Mouse (Mus musculus) limb, embryonic 14.5 days (tissue): ENCODE results near the gene Celsr1. TPM values are rescaled to one million over a fixed set of nuclear protein-coding genes. Genes with fewer than 3 reads are reported as not detected.

Experiments used
- ATAC-seq: fragments of 200-750 bp; cut with Nextera tagmentation; 2 replicates; pipeline ENCODE4 v1.8.0; 2017; ENCODE audit warnings: low read depth, moderate number of reproducible peaks, moderate TSS enrichment; ENCODE audit not compliant: low FRiP score
- DNase-seq: peaks from one replicate; pipeline ENCODE4 v3.0.0-alpha.2; 2015; ENCODE audit warnings: low spot score
- H3K27ac ChIP-seq: fragments of 300-500 bp; sonication (generic); replicated peaks from 2 replicates; pipeline ENCODE4 v1.5.1; 2014; ENCODE audit warnings: low read depth, mild to moderate bottlenecking, low read length, moderate library complexity, mixed read lengths
- H3K27me3 ChIP-seq: fragments of 300-500 bp; sonication (generic); 2 replicates; pipeline ENCODE4 v1.6.1; 2014; ENCODE audit warnings: low read length, mixed read lengths; ENCODE audit not compliant: control insufficient read depth, insufficient read depth
- H3K36me3 ChIP-seq: fragments of 300-500 bp; sonication (generic); 2 replicates; pipeline ENCODE4 v1.6.1; 2014; ENCODE audit warnings: mild to moderate bottlenecking, low read length, moderate library complexity, mixed read lengths; ENCODE audit not compliant: control insufficient read depth, insufficient read depth
- H3K4me1 ChIP-seq: fragments of 300-500 bp; sonication (generic); 2 replicates; pipeline ENCODE4 v1.6.1; 2014; ENCODE audit warnings: antibody characterized with exemption, low read length, mixed read lengths; ENCODE audit not compliant: control insufficient read depth, insufficient read depth
- H3K4me2 ChIP-seq: fragments of 300-500 bp; sonication (generic); replicated peaks from 2 replicates; pipeline ENCODE4 v1.6.1; 2014; ENCODE audit warnings: low read depth, mild to moderate bottlenecking, low read length, moderate library complexity; ENCODE audit not compliant: severe bottlenecking
- H3K4me3 ChIP-seq: fragments of 300-500 bp; sonication (generic); replicated peaks from 2 replicates; pipeline ENCODE4 v1.5.1; 2014; ENCODE audit warnings: low read length
- H3K9ac ChIP-seq: fragments of 300-500 bp; sonication (generic); 2 replicates; pipeline ENCODE4 v1.6.1; 2014; ENCODE audit warnings: mild to moderate bottlenecking, low read depth, low read length, moderate library complexity; ENCODE audit not compliant: severe bottlenecking
- H3K9me3 ChIP-seq: fragments of 300-500 bp; sonication (generic); 2 replicates; pipeline ENCODE4 v1.6.1; 2016; ENCODE audit warnings: low read length; ENCODE audit not compliant: control insufficient read depth
- POLR2A ChIP-seq: fragments of 200-500 bp; IDR thresholded peaks from 2 replicates; pipeline ENCODE4 v1.8.0; 2012; ENCODE audit warnings: inconsistent platforms, mild to moderate bottlenecking, moderate library complexity, borderline replicate concordance; ENCODE audit not compliant: insufficient read depth, insufficient read length; ENCODE audit errors: extremely low read depth
- WGBS: fragments of 180-500 bp; shearing (Covaris S2); extraction: QIAGEN DNeasy Blood & Tissue Kit; methylation state at CpG from one replicate; pipeline ENCODE4 v1.1.7; 2014; 5-methylcytosine and 5-hydroxymethylcytosine counted together
- polyA plus RNA-seq, 2 experiments: library from polyadenylated mRNA; depleted of rRNA in 1 of 2; stranded (reverse) in 1 of 2; unstranded in 1 of 2; fragments of >200 nt; fragmentation: Nextera tagmentation in 1 of 2; extraction: Ambion mirVana in 1 of 2; gene quantifications; 2 replicates each; pipeline versions ENCODE4 v1.2.1 to v1.2.3; 2012 to 2014

Gene Celsr1
- polyA plus RNA-seq, 2 experiments, result 6.5 to 11.8 TPM

DNA sequence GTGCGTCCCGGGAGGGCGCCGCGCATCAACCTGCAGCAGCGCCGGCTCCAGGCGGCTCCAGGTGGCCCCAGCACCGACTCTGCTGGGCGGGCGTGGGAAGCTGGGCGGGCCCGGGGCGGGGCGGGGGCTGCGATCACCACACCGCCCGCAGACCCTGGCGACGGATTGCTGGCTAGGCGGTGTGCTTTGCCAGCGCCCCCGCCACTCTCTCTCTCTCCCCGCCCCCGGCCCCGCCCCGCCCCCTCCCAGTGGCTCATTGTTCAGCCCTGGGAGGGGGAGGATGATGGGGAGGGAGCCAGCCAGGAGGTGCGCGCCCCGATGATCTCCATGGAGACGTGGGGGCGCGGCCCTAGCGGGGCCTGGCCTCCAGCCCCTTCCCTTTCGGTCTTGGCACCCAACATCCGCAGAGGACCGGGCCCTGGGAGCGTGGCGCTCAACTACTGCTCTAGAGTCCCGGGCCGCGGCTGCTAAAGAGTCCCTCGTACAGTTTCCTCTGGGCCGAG, 495 bp upstream of the Celsr1 start:
- Histone ChIP-seq H3K4me1 (peaks cover 12% of the 10 kb centered on the region), H3K4me2 (peak overlapping the region; percentile 85), H3K9ac (peak overlapping the region; percentile 62), H3K27ac (peak overlapping the region; percentile 59; the same call in 1 of the 2 replicates), H3K36me3 (peaks cover 6% of the 10 kb centered on the region; the same call in 1 of the 2 replicates), H3K27me3 (peaks cover 16% of the 10 kb centered on the region), H3K4me3 (peak overlapping the region; percentile 59), H3K9me3 (no peaks in the 10 kb centered on the region; the same call in none of the 2 replicates)
- DNase-seq (peak; percentile 80), ATAC-seq (peak; percentile 79)
- no peak for TF ChIP-seq POLR2A
- 3% methylated on average over 26 of the region's 44 CpGs for WGBS

DNA sequence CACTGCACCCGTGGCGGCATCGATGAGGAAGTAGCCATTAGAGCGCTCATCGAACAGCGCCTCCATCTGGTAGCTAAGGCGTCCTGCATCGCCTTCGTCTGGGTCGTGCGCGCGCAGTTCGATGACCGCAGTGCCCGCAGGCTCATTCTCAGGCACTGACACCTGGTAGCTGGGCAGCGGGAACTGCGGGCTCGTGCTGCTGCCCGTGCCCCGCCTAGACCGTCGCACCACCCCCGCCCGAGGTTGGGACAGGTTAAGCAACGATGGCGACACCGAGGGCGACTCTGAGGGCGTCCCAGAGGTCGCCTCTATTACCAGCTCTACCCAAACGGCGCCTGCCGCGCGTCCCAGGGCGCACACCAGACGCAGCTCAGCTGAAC, 776 bp downstream of the Celsr1 start:
- TF ChIP-seq POLR2A, result no peak
- Histone ChIP-seq H3K9ac (peak overlapping the region; percentile 62; the same call in 1 of the 2 replicates), H3K9me3 (no peaks in the 10 kb centered on the region; the same call in none of the 2 replicates), H3K4me3 (peak overlapping the region; percentile 59), H3K4me1 (peaks cover 18% of the 10 kb centered on the region), H3K27me3 (peaks cover 16% of the 10 kb centered on the region), H3K36me3 (peaks cover 6% of the 10 kb centered on the region; the same call in 1 of the 2 replicates), H3K27ac (no peak overlapping the region), H3K4me2 (peak overlapping the region; percentile 85)
- 2% methylated on average over 33 of the region's 38 CpGs for WGBS
- DNase-seq (no peak), ATAC-seq (no peak)

DNA sequence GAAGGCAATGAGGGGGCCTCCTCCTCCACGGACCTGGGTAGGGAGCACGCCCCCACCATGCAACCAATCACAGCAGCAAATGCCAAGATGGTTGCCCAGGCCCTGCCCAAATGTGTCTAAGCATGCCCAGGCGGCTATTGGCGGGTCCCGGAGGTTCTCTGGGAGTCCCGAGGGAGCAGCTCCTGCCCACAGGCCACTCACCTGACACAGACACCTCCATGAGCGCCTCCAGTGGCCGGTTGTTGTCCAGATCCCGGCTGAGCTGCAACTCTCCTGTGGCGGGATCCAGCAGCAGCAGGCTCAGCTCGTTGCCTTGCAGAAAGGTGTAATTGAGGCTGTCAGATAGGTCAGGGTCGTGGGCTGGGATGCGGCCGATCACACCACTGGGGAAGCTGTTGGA, 3.6 kb downstream of the Celsr1 start:
- WGBS, result 66% methylated on average over 14 of the region's 14 CpGs
- H3K27me3 ChIP-seq, result peaks cover 16% of the 10 kb centered on the region
- H3K27ac ChIP-seq, result no peak overlapping the region
- H3K4me2 ChIP-seq, result peak overlapping the region; percentile 6; the same call in 1 of the 2 replicates
- H3K4me3 ChIP-seq, result peak overlapping the region; percentile 10; the same call in 1 of the 2 replicates
- ATAC-seq (no peak), DNase-seq (no peak)
- TF ChIP-seq POLR2A, result no peak
- peaks cover 17% of the 10 kb centered on the region for H3K4me1 ChIP-seq
- no peaks in the 10 kb centered on the region; the same call in none of the 2 replicates for H3K9me3 ChIP-seq
- peaks cover 6% of the 10 kb centered on the region; the same call in 1 of the 2 replicates for H3K36me3 ChIP-seq
- H3K9ac ChIP-seq, result no peak overlapping the region

DNA sequence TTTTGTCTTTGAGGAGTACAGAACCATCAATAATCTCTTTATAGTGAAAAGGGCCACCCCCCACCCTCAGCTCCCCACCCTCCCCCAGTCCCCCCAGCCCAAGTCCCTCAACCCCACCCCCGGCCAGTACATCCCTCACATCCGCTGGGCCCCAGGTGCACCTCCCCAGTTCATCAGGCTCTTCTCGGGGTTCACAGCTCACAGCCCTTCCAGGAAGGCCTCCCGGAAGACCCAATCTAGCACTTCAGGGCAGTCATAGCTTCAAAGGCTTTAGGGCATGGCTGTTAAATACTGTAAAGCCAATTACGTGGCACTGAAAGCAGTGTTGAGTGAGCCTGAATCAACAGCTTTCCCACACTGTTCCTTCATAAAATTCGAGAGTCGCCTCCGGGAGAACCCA, 5.7 kb downstream of the Celsr1 start:
- Histone ChIP-seq H3K9ac (no peak overlapping the region), H3K4me3 (no peak overlapping the region), H3K9me3 (no peaks in the 10 kb centered on the region; the same call in none of the 2 replicates), H3K4me1 (peaks cover 13% of the 10 kb centered on the region; the same call in 1 of the 2 replicates), H3K27me3 (peaks cover 9% of the 10 kb centered on the region), H3K27ac (no peak overlapping the region), H3K36me3 (peaks cover 6% of the 10 kb centered on the region; the same call in 1 of the 2 replicates), H3K4me2 (0 out of 2 replicates have a peak overlapping the region, but pooled peaks have one; percentile 6)
- TF ChIP-seq POLR2A, result no peak
- whole genome bisulfite sequencing, result 14% methylated on average over 7 of the region's 8 CpGs
- no peak for DNase-seq
- ATAC-seq, result no peak

DNA sequence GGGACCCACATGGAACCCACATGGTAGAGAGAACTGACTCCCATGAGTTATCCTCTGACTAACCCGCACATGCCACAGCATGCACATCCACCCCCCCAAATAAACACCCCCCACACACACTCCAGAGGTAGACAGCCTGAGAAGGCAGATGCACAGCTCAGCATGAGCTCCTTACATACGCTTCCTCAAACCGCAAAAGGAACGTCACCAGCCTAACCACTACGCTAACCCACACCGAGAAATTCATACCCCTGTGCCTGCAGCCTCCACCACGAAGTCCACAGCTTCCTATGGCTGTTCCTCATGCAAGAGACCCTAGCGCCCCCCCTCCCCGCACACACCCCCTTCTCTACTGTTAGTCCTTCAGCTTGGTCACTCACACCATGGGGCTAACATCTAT, 11.6 kb downstream of the Celsr1 start:
- Histone ChIP-seq H3K9ac (no peak overlapping the region), H3K4me1 (no peaks in the 10 kb centered on the region), H3K27ac (no peak overlapping the region), H3K4me3 (no peak overlapping the region), H3K4me2 (no peak overlapping the region), H3K36me3 (no peaks in the 10 kb centered on the region), H3K9me3 (no peaks in the 10 kb centered on the region; the same call in 1 of the 2 replicates), H3K27me3 (no peaks in the 10 kb centered on the region)
- no peak for ATAC-seq
- WGBS, result 78% methylated on average over 9 of the region's 9 CpGs
- TF ChIP-seq POLR2A, result no peak
- no peak for DNase-seq
